ENCODE assay signal across 13 mouse cellular contexts in the genomic region with DNA sequence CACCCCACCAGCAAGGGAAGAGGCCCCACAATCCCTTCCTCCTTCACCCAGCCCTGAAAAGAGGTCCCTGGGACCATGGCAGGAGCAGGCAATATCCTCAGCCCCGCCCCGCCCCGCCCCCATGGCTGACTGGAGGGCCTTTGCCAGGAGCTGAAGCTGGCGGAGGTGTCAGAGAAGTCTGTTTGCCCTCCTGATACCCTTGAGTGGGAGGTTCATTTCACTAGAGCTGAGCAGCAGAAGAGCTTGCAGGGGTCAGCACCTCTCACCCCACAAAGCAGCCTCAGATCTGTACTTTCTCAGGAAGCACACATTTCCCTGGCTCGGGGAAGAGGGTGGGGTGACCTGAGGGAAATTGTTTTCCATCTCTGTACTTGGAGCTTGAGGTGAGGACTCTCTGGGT. TPM values are rescaled to one million over a fixed set of nuclear protein-coding genes. Genes with fewer than 3 reads are reported as not detected.
DNase-seq lines count a peak whose midpoint lies in the region; ATAC-seq and TF ChIP-seq lines count a peak whose summit lies in the region.
"Had no signal": no experiment of that assay in that cellular context is flagged by ENCODE, and none has a peak within 500 bp of the region (broad histone marks: within the 10 kb centered on the region; RNA-seq: fewer than 3 reads in every experiment).

No protein-coding gene starts in this region.

- 48% methylated on average over 5 of the region's 5 CpGs for WGBS in lung, embryonic 14.5 days
- WGBS in heart, embryonic 15.5 days = 29% methylated on average over 5 of the region's 5 CpGs

- no peak overlapping the region for H3K4me2 ChIP-seq in lung, embryonic 14.5 days
- H3K4me2 ChIP-seq in heart, embryonic 15.5 days = no peak overlapping the region
- H3K4me2 ChIP-seq: embryonic facial prominence, embryonic 12.5 days; hindbrain, embryonic 14.5 days; limb, embryonic 12.5 days; neural tube, embryonic 12.5 days had no signal

- H3K36me3 ChIP-seq in lung, embryonic 14.5 days (ENCODE audit: insufficient read depth) = peaks cover 38% of the 10 kb centered on the region
- peaks cover 8% of the 10 kb centered on the region for H3K36me3 ChIP-seq in heart, embryonic 15.5 days

- TF ChIP-seq CTCF in lung, embryonic 14.5 days (IDR thresholded peaks at IDR 0.05; ENCODE audit: low read depth) = no peak

- H3K4me3 ChIP-seq in lung, embryonic 14.5 days (ENCODE audit: low read depth, low read length) = no peak overlapping the region
- no peak overlapping the region for H3K4me3 ChIP-seq in heart, embryonic 15.5 days
- H3K4me3 ChIP-seq: embryonic facial prominence, embryonic 12.5 days; limb, embryonic 12.5 days; neural tube, embryonic 12.5 days had no signal

- H3K27me3 ChIP-seq in lung, embryonic 14.5 days (ENCODE audit: insufficient read depth, low read length) = no peaks in the 10 kb centered on the region
- H3K27me3 ChIP-seq in heart, embryonic 15.5 days = no peaks in the 10 kb centered on the region
- H3K27me3 ChIP-seq: embryonic facial prominence, embryonic 12.5 days; limb, embryonic 12.5 days; neural tube, embryonic 12.5 days had no signal

- H3K4me1 ChIP-seq in lung, embryonic 14.5 days (ENCODE audit: insufficient read depth) = peaks cover 49% of the 10 kb centered on the region
- H3K4me1 ChIP-seq in heart, embryonic 15.5 days (replicated peaks) = peaks cover 86% of the 10 kb centered on the region

- no peak overlapping the region for H3K9ac ChIP-seq in lung, embryonic 14.5 days
- H3K9ac ChIP-seq in heart, embryonic 15.5 days = peak overlapping the region; percentile 31; the same call in 1 of the 2 replicates
- H3K9ac ChIP-seq: embryonic facial prominence, embryonic 12.5 days; hindbrain, embryonic 14.5 days; limb, embryonic 12.5 days; neural tube, embryonic 12.5 days had no signal

- peak overlapping the region; percentile 75; the same call in 1 of the 2 replicates for H3K27ac ChIP-seq in lung, embryonic 14.5 days (ENCODE audit: low read depth)
- peak overlapping the region; percentile 98 for H3K27ac ChIP-seq in heart, embryonic 15.5 days
- H3K27ac ChIP-seq: hindbrain, embryonic 14.5 days; limb, embryonic 12.5 days; neural tube, embryonic 12.5 days had no signal

- H3K9me3 ChIP-seq in lung, embryonic 14.5 days (ENCODE audit: low read depth, low read length) = no peaks in the 10 kb centered on the region
- no peaks in the 10 kb centered on the region for H3K9me3 ChIP-seq in heart, embryonic 15.5 days (replicated peaks)
- H3K9me3 ChIP-seq: limb, embryonic 12.5 days; neural tube, embryonic 12.5 days had no signal

- ATAC-seq in lung, embryonic 14.5 days (ENCODE audit: insufficient read depth) = no peak
- ATAC-seq in heart, embryonic 15.5 days (replicated peaks; ENCODE audit: insufficient number of reproducible peaks, insufficient read depth, low FRiP score, low read depth) = no peak

- peak; percentile 20 for DNase-seq in adrenal gland, adult 8-10 months
- DNase-seq in adrenal gland, postnatal 36 days = no peak
- no peak for DNase-seq in lung, embryonic 14.5 days
- DNase-seq in lung, postnatal 14 days = no peak
- DNase-seq in lung, postnatal 36 days = peak; percentile 38
- no peak for DNase-seq in thymus, postnatal 14 days
- no peak for DNase-seq in cerebellum, postnatal 25 days
- DNase-seq: thymus, postnatal 25 days had no signal

RNA-seq across cellular contexts. Expression of a gene that starts 11.1 kb away (rescaled TPM):
- total RNA-seq in adrenal gland, adult 8-10 months (2022) = 10 to 100 TPM; 45.3 to 51.8 (median 49.6) TPM
- 10 to 100 TPM; 36.3 to 47.0 TPM for total RNA-seq in adrenal gland, postnatal 36 days (2021)
- polyA plus RNA-seq in lung, embryonic 14.5 days (2014; fragmentation: Nextera tagmentation; extraction: Ambion mirVana) = 13.2 and 14.0 TPM in 2 replicates
- 11.6 and 16.3 TPM in 2 replicates for polyA plus RNA-seq in heart, embryonic 15.5 days (2015; fragmentation: Nextera tagmentation; extraction: Ambion mirVana)

RNA-seq across cellular contexts. Expression of a gene that starts 19.5 kb away (rescaled TPM):
- total RNA-seq in adrenal gland, adult 8-10 months (2022) = 1 to 10 TPM; 1.7 to 2.4 (median 2.0) TPM
- total RNA-seq in adrenal gland, postnatal 36 days (2021) = 1 to 10 TPM; 1.5 to 3.3 TPM
- polyA plus RNA-seq in lung, embryonic 14.5 days (2014; fragmentation: Nextera tagmentation; extraction: Ambion mirVana) = not detected in 2 replicates
- not detected in 2 replicates for polyA plus RNA-seq in heart, embryonic 15.5 days (2015; fragmentation: Nextera tagmentation; extraction: Ambion mirVana)
- polyA plus RNA-seq: hindbrain, embryonic 14.5 days; limb, embryonic 12.5 days had no signal

RNA-seq across cellular contexts. Expression of a gene that starts 23.6 kb away (rescaled TPM):
- total RNA-seq in adrenal gland, adult 8-10 months (2022) = 100 to 1,000 TPM in 2 of 4 experiments, 10 to 100 TPM in 2; 70.8 to 104 (median 89.9) TPM
- 100 to 1,000 TPM in 1 of 2 experiments, 10 to 100 TPM in 1; 71.3 to 111 TPM for total RNA-seq in adrenal gland, postnatal 36 days (2021)
- polyA plus RNA-seq in lung, embryonic 14.5 days (2014; fragmentation: Nextera tagmentation; extraction: Ambion mirVana) = 37.9 and 38.0 TPM in 2 replicates
- 26.6 and 29.0 TPM in 2 replicates for polyA plus RNA-seq in heart, embryonic 15.5 days (2015; fragmentation: Nextera tagmentation; extraction: Ambion mirVana)

RNA-seq across cellular contexts. Expression of a gene that starts 28.4 kb away (rescaled TPM):
- 10 to 100 TPM; 38.1 to 69.0 (median 47.6) TPM for total RNA-seq in adrenal gland, adult 8-10 months (2022)
- total RNA-seq in adrenal gland, postnatal 36 days (2021) = 10 to 100 TPM; 50.1 to 63.1 TPM
- 39.1 and 40.5 TPM in 2 replicates for polyA plus RNA-seq in lung, embryonic 14.5 days (2014; fragmentation: Nextera tagmentation; extraction: Ambion mirVana)
- 34.5 and 38.8 TPM in 2 replicates for polyA plus RNA-seq in heart, embryonic 15.5 days (2015; fragmentation: Nextera tagmentation; extraction: Ambion mirVana)

RNA-seq across cellular contexts. Expression of a gene that starts 36.5 kb away (rescaled TPM):
- 1 to 10 TPM; 3.6 to 5.9 (median 4.2) TPM for total RNA-seq in adrenal gland, adult 8-10 months (2022)
- total RNA-seq in adrenal gland, postnatal 36 days (2021) = 1 to 10 TPM; 5.8 to 6.6 TPM
- polyA plus RNA-seq in lung, embryonic 14.5 days (2014; fragmentation: Nextera tagmentation; extraction: Ambion mirVana) = 39.9 and 44.1 TPM in 2 replicates
- polyA plus RNA-seq in heart, embryonic 15.5 days (2015; fragmentation: Nextera tagmentation; extraction: Ambion mirVana) = 16.6 and 20.0 TPM in 2 replicates

Comparison
In these comparisons a context has a peak if more than half of its experiments do, and no peak if none do; other contexts are left out.
1. DNase-seq: peak in adrenal gland, adult 8-10 months (single experiment) and lung, postnatal 36 days (single experiment); none in adrenal gland, postnatal 36 days (0 of 2), lung, embryonic 14.5 days (single experiment), lung, postnatal 14 days (single experiment), thymus, postnatal 14 days (single experiment) and cerebellum, postnatal 25 days (0 of 2).